Mouse (Mus musculus) heart, postnatal 0 days (tissue): ENCODE measurements around the gene Akap9. TPM values are rescaled to one million over a fixed set of nuclear protein-coding genes. Genes with fewer than 3 reads are reported as not detected.
A peak's percentile ranks its signal among the peaks of the same experiment; 100 is the strongest.

Source experiments
- ATAC-seq: fragments of 200-750 bp; cut with Nextera tagmentation; 2 replicates; pipeline ENCODE4 v1.8.0; 2017; ENCODE audit warnings: low read depth, moderate number of reproducible peaks, moderate library complexity; ENCODE audit not compliant: insufficient read depth
- DNase-seq: peaks from one replicate; pipeline ENCODE4 v3.0.0-alpha.2; 2016; ENCODE audit warnings: low spot score
- H3K27ac ChIP-seq: fragments of 300-500 bp; sonication (generic); 2 replicates; pipeline ENCODE4 v1.5.1; 2014; ENCODE audit warnings: low read depth, mild to moderate bottlenecking
- H3K27me3 ChIP-seq: fragments of 300-500 bp; sonication (generic); 2 replicates; pipeline ENCODE4 v1.6.1; 2014; ENCODE audit warnings: low read length, mixed read lengths; ENCODE audit not compliant: control insufficient read depth, insufficient read depth
- H3K36me3 ChIP-seq: fragments of 300-500 bp; sonication (generic); replicated peaks from 2 replicates; pipeline ENCODE4 v1.6.1; 2014; ENCODE audit warnings: low read length, mixed read lengths; ENCODE audit not compliant: control insufficient read depth, insufficient read depth
- H3K4me1 ChIP-seq: fragments of 300-500 bp; sonication (generic); 2 replicates; pipeline ENCODE4 v1.6.1; 2014; ENCODE audit warnings: antibody characterized with exemption; ENCODE audit not compliant: control insufficient read depth, insufficient read depth
- H3K4me2 ChIP-seq: fragments of 300-500 bp; sonication (generic); 2 replicates; pipeline ENCODE4 v1.6.1; 2014; ENCODE audit warnings: low read depth, mild to moderate bottlenecking, low read length, moderate library complexity
- H3K4me3 ChIP-seq: fragments of 300-500 bp; sonication (generic); 2 replicates; pipeline ENCODE4 v1.5.1; 2014; ENCODE audit warnings: low read depth, low read length
- H3K9ac ChIP-seq: fragments of 300-500 bp; sonication (generic); replicated peaks from 2 replicates; pipeline ENCODE4 v1.6.1; 2014; ENCODE audit warnings: low read depth, low read length, mixed read lengths
- H3K9me3 ChIP-seq: fragments of 300-500 bp; sonication (generic); replicated peaks from 2 replicates; pipeline ENCODE4 v1.6.1; 2016; ENCODE audit warnings: low read length; ENCODE audit not compliant: control insufficient read depth
- CTCF ChIP-seq: IDR thresholded peaks from 2 replicates; pipeline ENCODE4 v1.5.1; 2016; ENCODE audit warnings: antibody characterized with exemption, control low read depth, low read depth
- EP300 ChIP-seq: IDR thresholded peaks from 2 replicates; pipeline ENCODE4 v1.6.1; 2016; ENCODE audit warnings: antibody characterized with exemption, low read depth
- WGBS: fragments of 180-500 bp; shearing (Covaris S2); extraction: QIAGEN DNeasy Blood & Tissue Kit; methylation state at CpG from one replicate; pipeline ENCODE4 v1.1.7; 2014; 5-methylcytosine and 5-hydroxymethylcytosine counted together
- polyA plus RNA-seq: library from polyadenylated mRNA; unstranded; fragments of >200 nt; fragmentation: Nextera tagmentation; extraction: Ambion mirVana; gene quantifications from 2 replicates; pipeline ENCODE4 v1.2.1, GENCODE M21; 2015
- total RNA-seq: library from RNA; depleted of rRNA; stranded (reverse); fragments of >200 nt; gene quantifications from 2 replicates; pipeline ENCODE4 v1.2.3, GENCODE M21; 2014; ENCODE audit warnings: low replicate concordance

Gene Akap9
- total and polyA plus RNA-seq, 2 experiments from 2014 or later, result 31.6 to 84.3 TPM

- Histone ChIP-seq H3K9ac (no peak overlapping the region), H3K27ac (no peak overlapping the region), H3K4me1 (no peaks in the 10 kb centered on the region), H3K4me3 (no peak overlapping the region), H3K4me2 (no peak overlapping the region), H3K27me3 (no peaks in the 10 kb centered on the region), H3K9me3 (no peaks in the 10 kb centered on the region), H3K36me3 (peaks cover 83% of the 10 kb centered on the region)
- 90% methylated on average over 8 of the region's 8 CpGs for WGBS
- ATAC-seq (no peak), DNase-seq (no peak)
- no peak for TF ChIP-seq CTCF
- TF ChIP-seq EP300, result no peak
These were observed 132.5 kb downstream of the Akap9 start for GRCm38 (mm10) chr5:4060313-4060712.

DNA sequence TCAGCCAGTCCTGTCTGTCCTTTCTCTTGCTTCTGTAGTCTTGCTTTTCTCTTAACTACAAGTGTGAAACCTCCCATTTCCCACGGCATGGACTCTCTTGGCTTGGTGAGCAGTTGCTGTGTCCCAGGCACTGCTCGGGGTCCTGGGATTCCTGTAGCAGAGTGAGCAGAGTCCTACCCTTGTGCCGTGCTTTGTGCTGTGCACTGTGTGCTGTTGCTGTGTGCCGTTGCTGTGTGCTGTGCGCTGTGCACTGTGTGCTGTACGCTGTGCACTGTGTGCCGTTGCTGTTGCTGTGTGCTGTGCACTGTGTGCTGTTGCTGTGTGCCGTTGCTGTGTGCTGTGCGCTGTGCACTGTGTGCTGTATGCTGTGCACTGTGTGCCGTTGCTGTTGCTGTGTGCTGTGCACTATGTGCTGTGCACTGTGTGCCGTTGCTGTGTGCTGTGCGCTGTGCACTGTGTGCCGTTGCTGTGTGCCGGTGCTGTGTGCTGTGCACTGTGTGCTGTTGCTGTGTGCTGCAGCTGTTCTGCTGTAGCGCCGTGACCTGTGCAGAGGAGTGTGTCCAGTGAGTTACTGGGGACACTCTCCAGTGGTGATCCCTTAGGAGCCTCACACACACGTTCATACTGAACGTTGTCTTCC, 138.7 kb downstream of the Akap9 start:
- Histone ChIP-seq H3K27ac (peak overlapping the region; percentile 90), H3K4me3 (no peak overlapping the region), H3K4me1 (no peaks in the 10 kb centered on the region; the same call in 1 of the 2 replicates), H3K36me3 (peaks cover 70% of the 10 kb centered on the region), H3K27me3 (no peaks in the 10 kb centered on the region), H3K9ac (no peak overlapping the region), H3K9me3 (no peaks in the 10 kb centered on the region), H3K4me2 (no peak overlapping the region)
- 82% methylated on average over 18 of the region's 18 CpGs for WGBS
- DNase-seq, result no peak
- TF ChIP-seq CTCF (no peak), EP300 (no peak)
- peak; percentile 51 for ATAC-seq

DNA sequence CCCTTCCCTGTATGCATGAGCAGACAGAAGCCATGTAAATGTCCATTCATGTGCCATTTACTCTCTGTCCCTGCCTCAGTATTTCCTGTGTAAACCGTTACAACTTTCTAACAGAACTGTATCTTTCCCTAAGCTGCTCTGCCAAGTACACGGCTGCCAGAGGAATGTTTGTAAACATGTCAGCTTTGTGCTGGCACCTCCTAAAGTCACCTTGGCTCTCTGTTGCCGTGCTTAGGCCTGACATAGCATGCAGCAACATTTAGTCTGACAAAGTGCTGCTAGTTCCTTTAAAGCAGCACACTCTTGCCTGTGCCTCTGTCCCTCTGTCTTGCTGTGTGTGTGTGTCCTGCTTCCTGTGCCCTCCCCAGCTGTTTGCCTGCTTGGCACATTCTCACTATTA, 139.3 kb downstream of the Akap9 start:
- DNase-seq (peak; percentile 71), ATAC-seq (peak; percentile 88)
- TF ChIP-seq EP300, result no peak
- Histone ChIP-seq H3K4me3 (no peak overlapping the region), H3K27me3 (no peaks in the 10 kb centered on the region), H3K4me2 (no peak overlapping the region), H3K9ac (no peak overlapping the region), H3K9me3 (no peaks in the 10 kb centered on the region), H3K27ac (peak overlapping the region; percentile 90), H3K36me3 (peaks cover 70% of the 10 kb centered on the region), H3K4me1 (no peaks in the 10 kb centered on the region; the same call in 1 of the 2 replicates)
- WGBS, result 27% methylated on average over 3 of the region's 3 CpGs

GRCm38 (mm10) chr5:4079086-4079485, 151.2 kb downstream of the Akap9 start:
- no peaks in the 10 kb centered on the region for H3K4me1 ChIP-seq
- H3K36me3 ChIP-seq, result peaks cover 54% of the 10 kb centered on the region
- DNase-seq (no peak), ATAC-seq (no peak)
- no peak overlapping the region for H3K4me2 ChIP-seq
- H3K9me3 ChIP-seq, result no peaks in the 10 kb centered on the region
- H3K4me3 ChIP-seq, result no peak overlapping the region
- TF ChIP-seq EP300, result no peak
- no peak for TF ChIP-seq CTCF
- WGBS, result 88% methylated on average over 3 of the region's 3 CpGs
- no peaks in the 10 kb centered on the region for H3K27me3 ChIP-seq
- H3K27ac ChIP-seq, result no peak overlapping the region
- no peak overlapping the region for H3K9ac ChIP-seq

- no peaks in the 10 kb centered on the region for H3K27me3 ChIP-seq
- TF ChIP-seq EP300, result no peak
- TF ChIP-seq CTCF, result no peak
- no peaks in the 10 kb centered on the region for H3K9me3 ChIP-seq
- H3K9ac ChIP-seq, result no peak overlapping the region
- H3K36me3 ChIP-seq, result peaks cover 64% of the 10 kb centered on the region
- ATAC-seq, result no peak
- WGBS, result 73% methylated on average over 2 of the region's 2 CpGs
- no peaks in the 10 kb centered on the region for H3K4me1 ChIP-seq
- no peak overlapping the region for H3K4me3 ChIP-seq
- H3K4me2 ChIP-seq, result no peak overlapping the region
- DNase-seq, result no peak
- H3K27ac ChIP-seq, result no peak overlapping the region
These were observed 153.0 kb downstream of the Akap9 start for GRCm38 (mm10) chr5:4080861-4081260.

- ATAC-seq (no peak), DNase-seq (no peak)
- no peaks in the 10 kb centered on the region for H3K4me1 ChIP-seq
- H3K36me3 ChIP-seq, result peaks cover 70% of the 10 kb centered on the region
- 73% methylated on average over 2 of the region's 2 CpGs for WGBS
- H3K9me3 ChIP-seq, result no peaks in the 10 kb centered on the region
- H3K27ac ChIP-seq, result no peak overlapping the region
- H3K27me3 ChIP-seq, result no peaks in the 10 kb centered on the region
- no peak overlapping the region for H3K9ac ChIP-seq
- no peak overlapping the region for H3K4me3 ChIP-seq
- no peak overlapping the region for H3K4me2 ChIP-seq
- no peak for TF ChIP-seq CTCF
- no peak for TF ChIP-seq EP300
These were observed 153.7 kb downstream of the Akap9 start for GRCm38 (mm10) chr5:4081513-4081912.
